Mouse (Mus musculus) midbrain, embryonic 12.5 days (tissue): Measurements from ENCODE around the gene Mettl27. TPM values are rescaled to one million over a fixed set of nuclear protein-coding genes. Genes with fewer than 3 reads are reported as not detected.

Experiments
- ATAC-seq: fragments of 200-750 bp; cut with Nextera tagmentation; 2 replicates; pipeline ENCODE4 v1.8.0; 2017; ENCODE audit warnings: low read depth, moderate TSS enrichment, moderate library complexity; ENCODE audit not compliant: low FRiP score
- H3K27ac ChIP-seq: fragments of 300-500 bp; sonication (generic); replicated peaks from 2 replicates; pipeline ENCODE4 v1.5.1; 2016; ENCODE audit warnings: mild to moderate bottlenecking
- H3K27me3 ChIP-seq: fragments of 300-500 bp; sonication (generic); 2 replicates; pipeline ENCODE4 v1.6.1; 2016; ENCODE audit warnings: mild to moderate bottlenecking
- H3K36me3 ChIP-seq: fragments of 300-500 bp; sonication (generic); 2 replicates; pipeline ENCODE4 v1.6.1; 2016
- H3K4me1 ChIP-seq: fragments of 300-500 bp; sonication (generic); 2 replicates; pipeline ENCODE4 v1.6.1; 2016
- H3K4me2 ChIP-seq: fragments of 300-500 bp; sonication (generic); replicated peaks from 2 replicates; pipeline ENCODE4 v1.6.1; 2016; ENCODE audit warnings: mild to moderate bottlenecking, moderate library complexity
- H3K4me3 ChIP-seq: fragments of 300-500 bp; sonication (generic); 2 replicates; pipeline ENCODE4 v1.5.1; 2016; ENCODE audit warnings: mild to moderate bottlenecking
- H3K9ac ChIP-seq: fragments of 300-500 bp; sonication (generic); replicated peaks from 2 replicates; pipeline ENCODE4 v1.6.1; 2016; ENCODE audit warnings: mild to moderate bottlenecking, moderate library complexity
- H3K9me3 ChIP-seq: fragments of 300-500 bp; sonication (generic); 2 replicates; pipeline ENCODE4 v1.6.1; 2016; ENCODE audit warnings: mild to moderate bottlenecking
- WGBS: fragments of 180-500 bp; shearing (Covaris S2); methylation state at CpG from one replicate; pipeline ENCODE4 v1.1.7; 2016; 5-methylcytosine and 5-hydroxymethylcytosine counted together
- polyA plus RNA-seq: library from polyadenylated mRNA; unstranded; fragments of >200 nt; fragmentation: Nextera tagmentation; extraction: Ambion mirVana; gene quantifications from 2 replicates; pipeline ENCODE4 v1.2.1, GENCODE M21; 2016

Mettl27 gene
- polyA plus RNA-seq, 1 experiment from 2014 or later, result 9.5 TPM

- 90% methylated on average over 4 of the region's 4 CpGs for WGBS
- H3K4me3 ChIP-seq, result no peak overlapping the region
Measured at GRCm38 (mm10) chr5:134977837-134978236, 45.7 kb downstream of the Mettl27 start.

GRCm38 (mm10) chr5:134981149-134981548 lies 49.0 kb downstream of the Mettl27 start:
- H3K4me2 ChIP-seq, result no peak overlapping the region
- H3K9me3 ChIP-seq, result no peaks in the 10 kb centered on the region
- 75% methylated on average over 10 of the region's 10 CpGs for WGBS
- no peak overlapping the region for H3K4me3 ChIP-seq
- ATAC-seq, result no peak
- H3K27ac ChIP-seq, result no peak overlapping the region
- no peak overlapping the region for H3K9ac ChIP-seq
- H3K27me3 ChIP-seq, result peaks cover 27% of the 10 kb centered on the region
- no peaks in the 10 kb centered on the region for H3K36me3 ChIP-seq
- H3K4me1 ChIP-seq, result peaks cover 18% of the 10 kb centered on the region

More at GRCm38 (mm10) chr5:134977837-134978236, 45.7 kb downstream of the Mettl27 start:
- H3K36me3 ChIP-seq, result no peaks in the 10 kb centered on the region
- no peak for ATAC-seq
- H3K4me2 ChIP-seq, result no peak overlapping the region
- H3K27ac ChIP-seq, result no peak overlapping the region
- no peaks in the 10 kb centered on the region for H3K4me1 ChIP-seq
- H3K27me3 ChIP-seq, result no peaks in the 10 kb centered on the region
- no peaks in the 10 kb centered on the region for H3K9me3 ChIP-seq
- H3K9ac ChIP-seq, result no peak overlapping the region

DNA sequence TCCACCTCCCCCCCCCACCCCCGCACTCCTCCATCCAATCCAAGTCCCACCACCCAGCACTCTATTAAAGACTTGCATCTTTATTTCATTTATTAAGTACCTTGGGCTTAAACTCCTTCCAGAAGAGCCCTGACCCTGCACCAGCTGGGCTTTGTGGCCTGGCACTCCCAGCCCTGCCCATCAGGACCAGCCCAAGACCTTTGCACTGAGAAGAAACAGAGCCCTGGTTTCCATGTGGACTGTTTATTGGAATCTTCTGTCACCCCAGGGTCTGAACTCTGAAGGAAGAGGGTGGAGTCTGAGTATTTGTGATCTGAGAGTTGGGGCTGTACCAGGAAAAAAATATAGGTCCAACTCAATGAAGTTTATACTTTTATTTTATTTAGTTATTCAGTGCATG lies 50.9 kb downstream of the Mettl27 start:
- H3K4me2 ChIP-seq, result no peak overlapping the region
- H3K4me3 ChIP-seq, result no peak overlapping the region
- H3K9me3 ChIP-seq, result no peaks in the 10 kb centered on the region
- no peak overlapping the region for H3K9ac ChIP-seq
- H3K27ac ChIP-seq, result no peak overlapping the region
- WGBS, result 100% methylated on average over 1 of the region's 1 CpGs
- peaks cover 28% of the 10 kb centered on the region for H3K4me1 ChIP-seq
- peaks cover 46% of the 10 kb centered on the region for H3K27me3 ChIP-seq
- H3K36me3 ChIP-seq, result no peaks in the 10 kb centered on the region
- no peak for ATAC-seq

DNA sequence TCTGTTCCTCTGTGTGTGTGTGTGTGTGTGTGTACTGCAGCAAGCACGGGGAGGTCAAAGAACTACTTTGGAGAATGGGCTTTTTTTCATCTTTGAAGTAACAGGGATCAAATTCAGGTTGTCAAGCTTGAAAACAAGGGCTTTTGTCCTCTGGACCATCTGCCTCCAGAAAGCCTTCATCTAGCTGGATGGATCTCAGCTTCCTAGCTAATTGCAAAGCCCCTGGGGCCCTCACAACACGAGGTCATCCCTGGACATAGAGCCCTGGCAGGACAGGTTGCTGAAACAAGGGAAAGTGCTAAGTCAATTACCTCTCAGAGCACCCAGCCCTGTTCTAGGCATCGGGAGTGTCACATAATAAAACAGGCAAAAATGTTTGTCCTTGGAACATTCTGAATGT lies 51.6 kb downstream of the Mettl27 start:
- Histone ChIP-seq H3K27ac (no peak overlapping the region), H3K4me3 (no peak overlapping the region), H3K9ac (no peak overlapping the region; the same call in 1 of the 2 replicates), H3K27me3 (peaks cover 51% of the 10 kb centered on the region), H3K4me2 (no peak overlapping the region), H3K9me3 (no peaks in the 10 kb centered on the region), H3K36me3 (no peaks in the 10 kb centered on the region), H3K4me1 (peaks cover 28% of the 10 kb centered on the region)
- ATAC-seq, result no peak
- WGBS, result 6% methylated on average over 3 of the region's 3 CpGs

DNA sequence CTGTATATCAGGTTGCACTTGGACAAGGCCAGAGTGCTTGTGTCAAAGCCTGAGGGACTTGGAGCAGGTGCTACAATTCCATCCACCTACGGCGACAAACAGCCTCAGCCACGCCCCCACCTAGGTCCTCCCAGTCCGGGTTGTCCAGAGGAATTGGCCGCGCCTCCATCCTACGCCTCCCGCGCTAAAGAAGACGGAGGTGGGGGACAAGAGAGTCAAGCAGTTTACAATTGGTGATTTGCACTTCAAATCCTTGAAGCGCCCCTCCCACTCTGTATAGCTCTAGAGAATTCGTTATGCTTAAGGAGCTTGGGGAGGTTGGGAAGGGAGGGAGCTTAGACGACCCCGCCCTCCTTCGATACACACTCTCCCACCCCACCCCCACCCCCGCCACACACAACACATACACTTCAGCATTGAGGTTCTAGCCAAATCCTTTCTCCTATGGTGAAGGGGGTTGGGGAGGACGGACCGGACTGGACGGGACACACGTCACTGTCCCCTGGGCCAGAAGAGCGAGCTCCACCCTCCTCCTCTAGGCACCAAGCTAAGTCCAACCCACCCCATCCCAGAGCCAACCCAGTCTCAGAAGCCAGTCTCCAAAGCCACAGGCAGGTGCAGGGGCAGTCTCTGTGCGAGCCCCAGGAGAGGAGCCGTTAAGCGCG lies 53.6 kb downstream of the Mettl27 start, which contains the start of gene Cldn3:
TSS of gene Cldn3 (plus strand) at position 582 of the 665 bp plus-strand sequence.
- no peaks in the 10 kb centered on the region for H3K9me3 ChIP-seq
- 1% methylated on average over 25 of the region's 25 CpGs for WGBS
- 0 out of 2 replicates have a peak within 1 kb of the TSS, but pooled peaks have one; percentile 17 for H3K9ac ChIP-seq
- H3K27me3 ChIP-seq, result peaks cover 64% of the 10 kb centered on the region
- no peak within 1 kb of the TSS for H3K27ac ChIP-seq
- peak within 1 kb of the TSS; percentile 28 for H3K4me3 ChIP-seq
- no peaks in the 10 kb centered on the region for H3K36me3 ChIP-seq
- ATAC-seq, result peak; percentile 38; the same call in 1 of the 2 replicates
- H3K4me2 ChIP-seq, result peak within 1 kb of the TSS; percentile 44
- H3K4me1 ChIP-seq, result peaks cover 28% of the 10 kb centered on the region

- H3K27ac ChIP-seq, result no peak overlapping the region
- WGBS, result 5% methylated on average over 79 of the region's 79 CpGs
Measured at GRCm38 (mm10) chr5:134986298-134987268, 54.4 kb downstream of the Mettl27 start.

DNA sequence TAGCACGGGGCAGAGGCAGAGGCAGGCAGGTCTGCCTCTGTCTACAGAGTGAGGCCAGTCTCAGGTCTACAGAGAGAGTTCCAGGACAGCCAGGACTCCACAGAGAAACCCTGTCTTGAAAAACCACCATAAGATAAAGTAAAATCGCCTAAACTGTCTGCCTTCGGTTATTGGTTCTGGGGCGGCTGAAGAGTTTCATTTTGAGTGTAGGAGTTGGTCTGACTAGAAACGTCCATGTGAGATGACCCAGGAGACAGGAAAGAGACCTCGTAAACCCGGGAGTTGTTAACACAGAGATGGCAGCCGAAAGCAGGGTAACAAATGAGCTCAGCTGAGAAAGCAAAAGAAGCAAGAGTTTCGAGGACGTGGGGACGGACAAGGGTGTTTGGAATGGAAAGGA lies 57.0 kb downstream of the Mettl27 start:
- H3K27ac ChIP-seq, result no peak overlapping the region
- no peak overlapping the region for H3K9ac ChIP-seq
- WGBS, result 76% methylated on average over 11 of the region's 11 CpGs
- H3K4me2 ChIP-seq, result no peak overlapping the region
- no peak overlapping the region for H3K4me3 ChIP-seq
- H3K27me3 ChIP-seq, result peaks cover 57% of the 10 kb centered on the region
- no peaks in the 10 kb centered on the region for H3K36me3 ChIP-seq
- H3K9me3 ChIP-seq, result no peaks in the 10 kb centered on the region
- peaks cover 22% of the 10 kb centered on the region for H3K4me1 ChIP-seq
- ATAC-seq, result no peak

More at GRCm38 (mm10) chr5:134986298-134987268, 54.4 kb downstream of the Mettl27 start:
- no peaks in the 10 kb centered on the region for H3K36me3 ChIP-seq
- H3K27me3 ChIP-seq, result peaks cover 64% of the 10 kb centered on the region
- H3K4me2 ChIP-seq, result peak overlapping the region; percentile 44
- ATAC-seq, result 0 out of 2 replicates have a peak, but pooled peaks have one; percentile 9
- 0 out of 2 replicates have a peak overlapping the region, but pooled peaks have one; percentile 17 for H3K9ac ChIP-seq
- H3K4me3 ChIP-seq, result peak overlapping the region; percentile 28
- H3K4me1 ChIP-seq, result peaks cover 28% of the 10 kb centered on the region
- no peaks in the 10 kb centered on the region for H3K9me3 ChIP-seq

DNA sequence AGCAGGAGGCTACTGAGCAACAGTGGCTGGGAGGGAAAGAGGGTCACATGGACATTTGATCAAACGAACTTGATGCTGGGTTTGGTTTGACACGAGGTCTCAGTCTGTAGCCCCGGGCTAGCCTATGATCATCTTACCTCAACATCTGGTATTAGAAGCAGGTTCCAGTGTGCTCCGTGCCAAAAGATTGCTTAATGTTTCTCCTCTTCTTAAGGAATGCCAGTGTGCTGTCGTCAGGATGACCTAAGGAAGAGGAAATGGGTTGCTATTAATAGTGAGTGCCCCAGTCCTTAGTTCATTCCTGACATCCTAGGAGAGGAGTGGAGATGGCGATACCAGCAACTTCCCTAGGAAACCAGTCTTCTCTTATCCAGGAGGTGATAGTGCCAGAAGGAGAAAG lies 57.6 kb downstream of the Mettl27 start:
- Histone ChIP-seq H3K9ac (no peak overlapping the region), H3K27me3 (peaks cover 52% of the 10 kb centered on the region)

More for the DNA sequence above, 57.6 kb downstream of the Mettl27 start:
- Histone ChIP-seq H3K4me1 (peaks cover 20% of the 10 kb centered on the region), H3K4me2 (no peak overlapping the region), H3K36me3 (no peaks in the 10 kb centered on the region), H3K4me3 (no peak overlapping the region), H3K27ac (no peak overlapping the region), H3K9me3 (no peaks in the 10 kb centered on the region)
- 69% methylated on average over 6 of the region's 6 CpGs for WGBS
- no peak for ATAC-seq

Other genes with a start within 250 kb of the Mettl27 start
- 16.7 and 17.7 TPM in 2 replicates for gene Limk1, start 243.8 kb upstream of the Mettl27 start, polyA plus RNA-seq
- 3.8 and 4.0 TPM in 2 replicates for gene Eln, start 185.0 kb upstream of the Mettl27 start, polyA plus RNA-seq
- gene Tmem270, start 25.6 kb upstream of the Mettl27 start, polyA plus RNA-seq, result not detected in 2 replicates
- gene Cldn13, start 16.8 kb upstream of the Mettl27 start, polyA plus RNA-seq, result 2.5 TPM in 2 replicates
- 0.98 and 2.0 TPM in 2 replicates for gene Cldn4, start 14.6 kb downstream of the Mettl27 start, polyA plus RNA-seq
- gene Cldn3, start 53.8 kb downstream of the Mettl27 start, polyA plus RNA-seq, result 2.3 and 2.8 TPM in 2 replicates
- gene Abhd11, start 76.8 kb downstream of the Mettl27 start, polyA plus RNA-seq, result 39.1 and 41.4 TPM in 2 replicates
- gene Stx1a, start 91.1 kb downstream of the Mettl27 start, polyA plus RNA-seq, result 27.8 and 29.3 TPM in 2 replicates
- gene Dnajc30, start 131.8 kb downstream of the Mettl27 start, polyA plus RNA-seq, result 27.6 and 28.3 TPM in 2 replicates
- 118 and 119 TPM in 2 replicates for gene Bud23, start 132.6 kb downstream of the Mettl27 start, polyA plus RNA-seq
- 28.2 and 32.1 TPM in 2 replicates for gene Vps37d, start 145.9 kb downstream of the Mettl27 start, polyA plus RNA-seq
- gene Mlxipl, start 157.5 kb downstream of the Mettl27 start, polyA plus RNA-seq, result 2.0 and 2.1 TPM in 2 replicates
- gene Tbl2, start 217.3 kb downstream of the Mettl27 start, polyA plus RNA-seq, result 26.3 and 26.5 TPM in 2 replicates
- 46.8 and 49.6 TPM in 2 replicates for gene Bcl7b, start 235.9 kb downstream of the Mettl27 start, polyA plus RNA-seq